Mouse (Mus musculus) liver, postnatal 0 days (tissue): ENCODE data around the gene Arap1. TPM values are rescaled to one million over a fixed set of nuclear protein-coding genes. Genes with fewer than 3 reads are reported as not detected.
A peak's percentile ranks its signal among the peaks of the same experiment; 100 is the strongest.

ENCODE experiments used
- ATAC-seq: fragments of 200-750 bp; cut with Nextera tagmentation; 2 replicates; pipeline ENCODE4 v1.8.0; 2017; ENCODE audit warnings: mild to moderate bottlenecking, moderate library complexity
- DNase-seq: peaks from one replicate; pipeline ENCODE4 v3.0.0-alpha.2; 2016
- H3K27ac ChIP-seq: fragments of 300-500 bp; sonication (generic); 2 replicates; pipeline ENCODE4 v1.5.1; 2014; ENCODE audit warnings: antibody characterized with exemption, moderate library complexity, mild to moderate bottlenecking, low read depth
- H3K27me3 ChIP-seq: fragments of 300-500 bp; sonication (generic); 2 replicates; pipeline ENCODE4 v1.6.1; 2014; ENCODE audit warnings: low read length, control low read depth, mixed read lengths; ENCODE audit not compliant: insufficient read depth
- H3K36me3 ChIP-seq: fragments of 300-500 bp; sonication (generic); replicated peaks from 2 replicates; pipeline ENCODE4 v1.6.1; 2014; ENCODE audit warnings: mild to moderate bottlenecking, control low read depth, low read length, moderate library complexity, mixed read lengths; ENCODE audit not compliant: insufficient read depth
- H3K4me1 ChIP-seq: fragments of 300-500 bp; sonication (generic); 2 replicates; pipeline ENCODE4 v1.6.1; 2014; ENCODE audit warnings: antibody characterized with exemption, mild to moderate bottlenecking, control low read depth; ENCODE audit not compliant: insufficient read depth
- H3K4me2 ChIP-seq: fragments of 300-500 bp; sonication (generic); 2 replicates; pipeline ENCODE4 v1.6.1; 2014; ENCODE audit warnings: low read depth, mild to moderate bottlenecking, low read length, moderate library complexity, mixed read lengths
- H3K4me3 ChIP-seq: fragments of 300-500 bp; sonication (generic); 2 replicates; pipeline ENCODE4 v1.5.1; 2014; ENCODE audit warnings: low read depth, low read length
- H3K9ac ChIP-seq: fragments of 300-500 bp; sonication (generic); replicated peaks from 2 replicates; pipeline ENCODE4 v1.6.1; 2014; ENCODE audit warnings: mild to moderate bottlenecking, moderate library complexity
- H3K9me3 ChIP-seq: fragments of 300-500 bp; sonication (generic); 2 replicates; pipeline ENCODE4 v1.6.1; 2016; ENCODE audit warnings: mild to moderate bottlenecking, control low read depth, low read length, mixed read lengths
- CTCF ChIP-seq: sonication (generic); IDR thresholded peaks from 2 replicates; pipeline ENCODE4 v1.5.1; 2016; ENCODE audit warnings: antibody characterized with exemption, low read depth
- EP300 ChIP-seq: IDR thresholded peaks from 2 replicates; pipeline ENCODE4 v1.6.1; 2016; ENCODE audit warnings: antibody characterized with exemption, low read depth, mild to moderate bottlenecking
- WGBS: fragments of 180-500 bp; shearing (Covaris S2); extraction: QIAGEN DNeasy Blood & Tissue Kit; methylation state at CpG from one replicate; pipeline ENCODE4 v1.1.7; 2014; ENCODE audit not compliant: insufficient replicate concordance; 5-methylcytosine and 5-hydroxymethylcytosine counted together
- polyA plus RNA-seq: library from polyadenylated mRNA; unstranded; fragments of >200 nt; fragmentation: Nextera tagmentation; extraction: Ambion mirVana; gene quantifications from 2 replicates; pipeline ENCODE4 v1.2.1, GENCODE M21; 2015

Arap1 gene
- polyA plus RNA-seq, 1 experiment from 2014 or later, result 18.1 TPM

GRCm38 (mm10) chr7:101309985-101310326 lies 37.9 kb upstream of the Arap1 start:
- Histone ChIP-seq H3K9ac (peak overlapping the region; percentile 61), H3K9me3 (no peaks in the 10 kb centered on the region), H3K4me3 (peak overlapping the region; percentile 52), H3K4me2 (peak overlapping the region; percentile 70), H3K4me1 (peaks cover 18% of the 10 kb centered on the region), H3K36me3 (no peaks in the 10 kb centered on the region), H3K27ac (peak overlapping the region; percentile 90), H3K27me3 (no peaks in the 10 kb centered on the region)
- peak; percentile 26 for ATAC-seq
- no peak for DNase-seq
- WGBS, result 34% methylated on average over 5 of the region's 5 CpGs
- no peak for TF ChIP-seq CTCF
- no peak for TF ChIP-seq EP300

GRCm38 (mm10) chr7:101310327-101311028 lies 37.4 kb upstream of the Arap1 start:
- TF ChIP-seq EP300 (peak; percentile 59; the same call in 1 of the 2 replicates), CTCF (peak; percentile 98)
- Histone ChIP-seq H3K9ac (peak overlapping the region; percentile 61), H3K27me3 (no peaks in the 10 kb centered on the region), H3K4me2 (peak overlapping the region; percentile 70), H3K4me3 (peak overlapping the region; percentile 52), H3K27ac (peak overlapping the region; percentile 90), H3K36me3 (no peaks in the 10 kb centered on the region), H3K4me1 (peaks cover 22% of the 10 kb centered on the region), H3K9me3 (no peaks in the 10 kb centered on the region)
- 1% methylated on average over 43 of the region's 43 CpGs for WGBS
- ATAC-seq (peak; percentile 95), DNase-seq (peak; percentile 97)

- Histone ChIP-seq H3K9ac (peak overlapping the region; percentile 19), H3K4me2 (peak overlapping the region; percentile 70), H3K27me3 (no peaks in the 10 kb centered on the region), H3K36me3 (no peaks in the 10 kb centered on the region), H3K27ac (peak overlapping the region; percentile 25; the same call in 1 of the 2 replicates), H3K9me3 (no peaks in the 10 kb centered on the region), H3K4me1 (peaks cover 25% of the 10 kb centered on the region), H3K4me3 (peak overlapping the region; percentile 52; the same call in 1 of the 2 replicates)
- ATAC-seq (no peak), DNase-seq (no peak)
- 21% methylated on average over 2 of the region's 2 CpGs for WGBS
- no peak for TF ChIP-seq EP300
- no peak for TF ChIP-seq CTCF
Measured at GRCm38 (mm10) chr7:101311061-101311460, 36.8 kb upstream of the Arap1 start.

GRCm38 (mm10) chr7:101313033-101313432 lies 34.8 kb upstream of the Arap1 start:
- Histone ChIP-seq H3K27me3 (no peaks in the 10 kb centered on the region), H3K36me3 (no peaks in the 10 kb centered on the region), H3K4me1 (peaks cover 40% of the 10 kb centered on the region), H3K9ac (no peak overlapping the region), H3K27ac (no peak overlapping the region), H3K4me3 (no peak overlapping the region), H3K4me2 (no peak overlapping the region), H3K9me3 (no peaks in the 10 kb centered on the region)
- ATAC-seq, result no peak
- WGBS, result 58% methylated on average over 3 of the region's 3 CpGs
- no peak for TF ChIP-seq CTCF
- DNase-seq, result no peak

- H3K9me3 ChIP-seq, result no peaks in the 10 kb centered on the region
Measured at GRCm38 (mm10) chr7:101314396-101314795, 33.5 kb upstream of the Arap1 start.

GRCm38 (mm10) chr7:101315699-101316098 lies 32.2 kb upstream of the Arap1 start:
- no peak for TF ChIP-seq CTCF
- TF ChIP-seq EP300, result no peak
- ATAC-seq, result no peak
- no peak overlapping the region for H3K4me2 ChIP-seq
- H3K9ac ChIP-seq, result no peak overlapping the region
- no peaks in the 10 kb centered on the region for H3K9me3 ChIP-seq
- no peaks in the 10 kb centered on the region for H3K36me3 ChIP-seq
- DNase-seq, result no peak
- peaks cover 59% of the 10 kb centered on the region for H3K4me1 ChIP-seq
- H3K4me3 ChIP-seq, result no peak overlapping the region
- no peak overlapping the region for H3K27ac ChIP-seq
- no peaks in the 10 kb centered on the region for H3K27me3 ChIP-seq

More at GRCm38 (mm10) chr7:101314396-101314795, 33.5 kb upstream of the Arap1 start:
- Histone ChIP-seq H3K4me2 (no peak overlapping the region), H3K27ac (no peak overlapping the region), H3K9ac (no peak overlapping the region), H3K36me3 (no peaks in the 10 kb centered on the region), H3K4me1 (peaks cover 50% of the 10 kb centered on the region), H3K4me3 (no peak overlapping the region), H3K27me3 (no peaks in the 10 kb centered on the region)
- DNase-seq, result no peak
- 79% methylated on average over 5 of the region's 5 CpGs for WGBS
- ATAC-seq, result no peak
- TF ChIP-seq CTCF (no peak), EP300 (no peak)

- Histone ChIP-seq H3K27me3 (no peaks in the 10 kb centered on the region), H3K9me3 (no peaks in the 10 kb centered on the region), H3K4me2 (no peak overlapping the region), H3K36me3 (no peaks in the 10 kb centered on the region), H3K9ac (no peak overlapping the region), H3K4me3 (no peak overlapping the region), H3K27ac (peak overlapping the region; percentile 52), H3K4me1 (peaks cover 57% of the 10 kb centered on the region)
- TF ChIP-seq CTCF (no peak), EP300 (peak; percentile 83)
- ATAC-seq, result peak; percentile 9
- WGBS, result 14% methylated on average over 6 of the region's 6 CpGs
- no peak for DNase-seq
Measured at GRCm38 (mm10) chr7:101316591-101317001, 31.3 kb upstream of the Arap1 start.
